Mouse (Mus musculus): ENCODE measurements around the gene Myh9.
"Not testable (repeated sequence)": the region's sequence is repeated elsewhere in the genome, so short reads cannot be mapped to it uniquely, and the experiment has no call there.

The Myh9 gene

GRCm38 (mm10) chr15:77867231-77867968, 25.4 kb upstream of the Myh9 start:
- not testable (repeated sequence) for DNase-seq (ENCODE audit: low read depth, low spot score)

DNA sequence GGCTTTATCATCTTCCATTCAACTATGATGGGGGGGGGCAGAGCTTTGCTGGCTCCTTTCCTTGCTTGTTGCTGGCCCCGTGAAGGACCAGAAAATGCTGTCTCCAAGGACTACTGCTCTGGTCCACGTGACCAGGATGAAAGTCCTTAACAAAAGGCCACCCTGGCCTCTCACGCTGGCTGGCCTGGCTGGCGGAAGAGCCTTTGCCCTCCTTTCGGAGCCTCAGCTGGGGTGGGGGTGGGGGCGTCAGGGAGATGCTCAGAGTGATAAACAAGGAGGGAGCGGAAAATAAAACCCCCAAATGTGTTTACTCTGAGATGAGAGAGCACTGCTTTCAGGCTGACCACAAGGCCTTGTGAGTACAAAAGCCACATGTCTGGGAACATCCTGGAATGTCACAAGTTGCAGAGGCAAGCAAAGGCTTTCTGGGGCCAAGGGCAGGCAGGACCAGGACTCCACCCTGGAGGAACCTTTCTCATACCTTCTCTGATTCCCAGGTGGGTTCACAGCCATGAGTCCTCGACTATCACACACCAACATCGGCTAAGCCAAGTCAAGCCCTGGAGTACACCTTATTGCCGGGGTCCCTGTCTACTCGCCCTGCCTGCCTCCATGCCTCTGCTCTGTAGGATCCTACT, 24.7 kb upstream of the Myh9 start:
- DNase-seq (ENCODE audit: low read depth, low spot score): no peak

GRCm38 (mm10) chr15:77864063-77864758, 22.2 kb upstream of the Myh9 start:
- no peak for DNase-seq (ENCODE audit: low read depth, low spot score)

DNA sequence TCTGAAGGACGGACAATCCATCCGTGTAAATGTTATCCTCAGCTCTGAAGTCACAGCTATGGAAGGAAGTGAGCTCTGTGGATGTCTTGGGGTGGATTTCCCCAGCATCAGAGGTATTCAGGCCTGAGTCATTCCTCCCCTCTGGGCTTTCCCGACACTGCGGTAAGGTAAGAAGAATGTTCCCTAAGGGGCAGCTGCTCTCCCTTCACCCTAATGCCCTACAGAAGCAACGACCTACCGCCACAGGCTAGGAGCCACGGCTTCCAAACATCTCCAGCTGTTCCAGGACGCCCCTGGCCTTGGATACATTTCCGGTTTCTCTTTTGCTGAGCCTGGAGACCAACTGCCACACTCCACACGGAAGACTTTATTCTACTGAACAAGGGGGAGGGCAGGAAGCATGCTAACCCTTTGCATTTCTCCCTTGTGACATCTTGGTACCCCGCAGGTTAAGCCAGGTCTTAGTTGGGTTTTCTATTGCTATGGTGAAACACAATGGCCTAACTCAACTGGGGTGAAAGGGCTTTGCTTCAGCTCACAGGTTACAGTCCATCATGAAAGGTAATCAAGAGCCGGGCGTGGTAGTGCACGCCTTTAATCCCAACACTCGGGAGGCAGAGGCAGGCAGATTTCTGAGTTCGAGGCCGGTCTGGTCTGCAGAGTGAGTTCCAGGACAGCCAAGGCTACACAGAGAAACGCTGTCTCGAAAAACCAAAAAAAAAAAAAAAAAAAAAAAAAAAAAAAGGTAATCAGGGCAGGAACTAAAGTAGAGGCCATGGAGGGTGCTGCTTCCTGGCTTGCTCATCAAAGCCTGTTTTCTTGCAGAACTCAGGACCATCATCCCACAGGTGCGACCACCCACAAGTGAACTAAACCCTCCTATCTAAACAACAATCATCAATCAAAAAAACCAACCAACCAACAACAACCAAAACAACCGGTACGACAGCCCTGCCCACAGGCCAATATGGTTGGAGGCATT, 21.3 kb upstream of the Myh9 start:
- no peak for DNase-seq (ENCODE audit: low read depth, low spot score)

DNA sequence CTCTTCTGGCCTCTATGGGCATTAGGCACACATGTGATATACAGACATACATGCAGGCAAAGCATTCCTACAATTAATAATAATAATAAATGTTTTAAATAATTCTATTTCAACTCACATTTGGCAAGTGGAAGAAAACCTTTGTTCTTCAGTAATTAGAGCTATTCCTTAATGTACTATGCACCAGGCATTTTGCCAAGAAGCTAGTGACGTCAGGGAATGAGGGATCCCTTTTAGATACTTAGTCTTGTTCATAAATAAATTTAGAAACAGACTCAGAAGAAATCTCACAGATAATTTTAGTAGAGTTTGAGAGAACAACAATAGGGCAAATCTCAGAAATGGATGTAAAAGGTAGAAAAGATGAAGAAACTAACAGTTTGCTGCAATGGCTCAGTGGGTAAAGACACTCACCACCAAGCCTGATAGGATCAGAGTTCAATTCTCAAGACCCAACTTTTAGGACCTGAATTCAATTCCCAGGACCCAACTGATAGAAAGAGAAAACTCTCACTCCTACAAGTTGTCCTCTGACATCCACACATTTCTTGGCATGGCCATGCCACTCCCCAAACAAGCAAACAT, 18.2 kb upstream of the Myh9 start:
- no peak for DNase-seq (ENCODE audit: low read depth, low spot score)

DNA sequence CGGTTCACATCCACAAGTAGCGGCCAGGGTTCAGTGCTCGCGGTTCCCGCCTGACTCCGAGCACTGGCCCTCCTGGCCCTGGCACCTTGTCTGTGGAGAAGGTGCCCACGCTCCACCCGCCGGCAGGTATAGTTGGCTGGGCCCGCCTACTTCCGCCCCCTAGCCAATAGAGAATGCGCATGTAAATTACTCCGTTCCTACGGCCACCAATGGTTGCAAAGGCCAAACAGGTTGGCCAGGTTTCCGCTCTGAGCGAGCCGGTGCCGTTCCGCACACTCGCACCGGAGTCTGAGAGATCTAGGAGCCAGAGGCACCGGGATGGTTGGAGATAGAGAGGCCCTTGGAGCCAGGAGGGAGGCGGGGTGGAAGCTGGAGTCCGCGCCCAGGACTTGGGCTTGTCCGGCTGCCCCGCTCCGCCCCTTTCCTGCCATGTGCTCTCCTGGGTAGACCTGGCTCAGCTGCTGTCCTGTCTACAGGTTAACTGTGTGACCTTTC, 15.7 kb upstream of the Myh9 start:
- DNase-seq (ENCODE audit: low read depth, low spot score): no peak

DNA sequence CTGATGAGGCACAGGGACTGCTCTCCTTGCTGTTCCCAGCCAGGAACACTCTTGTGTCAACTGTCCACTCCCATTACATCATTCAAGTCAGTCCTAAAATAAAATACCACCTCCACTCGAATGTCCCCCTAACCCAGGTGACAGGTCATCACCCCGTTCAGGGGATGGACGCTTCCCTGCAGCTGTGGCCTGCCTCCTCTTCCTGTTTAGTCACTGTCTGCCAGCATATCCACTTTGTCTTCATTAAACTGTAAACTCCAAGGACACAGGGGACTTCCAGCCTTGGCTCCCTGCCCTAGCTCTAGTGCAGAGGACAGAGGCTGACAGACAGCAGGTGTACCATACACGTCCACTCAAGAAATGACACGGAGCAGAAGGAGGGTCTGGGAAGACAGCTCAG, 14.6 kb upstream of the Myh9 start:
- DNase-seq (ENCODE audit: low read depth, low spot score): no peak

- DNase-seq (ENCODE audit: low read depth, low spot score): no peak
Observed at GRCm38 (mm10) chr15:77855301-77855700, 13.3 kb upstream of the Myh9 start.

DNA sequence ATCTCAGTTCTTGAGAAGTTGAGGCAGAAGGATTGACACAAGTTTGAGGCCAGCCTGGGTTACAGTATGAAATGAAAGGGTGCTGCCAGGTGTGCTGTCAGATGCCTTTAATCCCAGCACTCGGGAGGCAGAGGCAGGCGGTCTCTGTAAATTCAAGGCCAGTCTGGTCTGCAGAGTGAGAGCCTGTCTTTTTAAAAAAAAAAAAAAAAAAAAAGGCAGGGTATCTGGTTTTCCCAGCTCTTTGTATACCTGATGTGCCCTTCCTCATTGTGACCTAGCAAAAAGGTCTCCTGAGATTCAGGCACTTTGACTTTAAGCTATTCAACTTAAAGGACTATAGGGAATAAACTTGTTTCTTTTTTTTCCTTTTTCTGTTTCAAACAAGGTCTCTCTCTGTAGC, 10.0 kb upstream of the Myh9 start:
- no peak for DNase-seq (ENCODE audit: low read depth, low spot score)

- DNase-seq (ENCODE audit: low read depth, low spot score): no peak
Observed at GRCm38 (mm10) chr15:77851136-77851535, 9.2 kb upstream of the Myh9 start.

- no peak for DNase-seq (ENCODE audit: low read depth, low spot score)
Observed at GRCm38 (mm10) chr15:77849572-77850229, 7.7 kb upstream of the Myh9 start.

GRCm38 (mm10) chr15:77849039-77849436, 7.1 kb upstream of the Myh9 start:
- DNase-seq (ENCODE audit: low read depth, low spot score): no peak

DNA sequence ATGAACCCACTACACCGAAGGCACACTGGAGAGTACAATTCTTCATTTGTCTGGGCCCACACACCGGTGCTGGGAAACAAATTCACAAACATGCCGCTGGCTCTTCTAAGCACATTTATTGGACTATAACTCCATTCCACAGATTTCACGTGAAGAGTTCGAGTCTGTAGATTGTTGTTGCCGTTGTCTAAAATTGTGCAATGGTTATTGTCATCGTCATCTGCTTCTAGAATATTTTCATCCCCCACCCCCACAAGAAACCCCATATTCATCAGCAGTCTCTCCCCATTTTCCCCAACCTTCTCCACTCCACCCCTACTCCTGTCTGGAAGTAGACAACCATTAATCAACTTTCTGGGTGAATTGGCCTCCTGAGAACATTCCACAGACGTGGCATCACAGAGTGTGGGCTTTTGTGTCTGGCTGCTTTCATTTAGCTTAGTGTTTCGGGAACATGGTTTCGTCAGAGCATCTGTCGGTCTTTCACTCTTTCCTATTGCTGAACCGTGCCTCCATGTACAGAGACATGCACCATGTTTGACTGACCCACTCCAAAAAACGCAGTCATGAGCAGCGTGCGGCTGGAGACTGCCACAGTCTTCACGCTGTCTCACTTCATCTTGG, 6.6 kb upstream of the Myh9 start:
- DNase-seq (ENCODE audit: low read depth, low spot score): no peak

DNA sequence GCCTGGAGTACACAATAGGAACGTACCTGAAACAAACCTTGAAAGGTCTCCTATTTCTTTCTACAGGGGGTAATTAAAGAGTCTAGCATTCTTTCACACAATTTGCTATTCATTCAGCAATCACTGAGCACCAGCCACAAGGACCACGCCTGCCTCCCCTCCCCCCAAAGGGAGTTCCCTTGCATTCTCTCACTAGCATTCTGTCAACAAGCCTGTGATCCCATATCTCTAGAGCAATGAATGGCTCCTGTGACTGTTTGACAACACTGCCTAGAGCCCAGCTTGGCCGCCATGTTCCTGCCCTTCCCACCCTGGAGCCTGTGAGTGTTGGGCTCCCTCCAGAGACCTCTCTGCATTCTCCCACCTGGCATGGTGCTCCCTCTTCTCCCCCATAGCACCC, 5.9 kb upstream of the Myh9 start:
- no peak for DNase-seq (ENCODE audit: low read depth, low spot score)

GRCm38 (mm10) chr15:77847108-77847507, 5.1 kb upstream of the Myh9 start:
- no peak for DNase-seq (ENCODE audit: low read depth, low spot score)

DNA sequence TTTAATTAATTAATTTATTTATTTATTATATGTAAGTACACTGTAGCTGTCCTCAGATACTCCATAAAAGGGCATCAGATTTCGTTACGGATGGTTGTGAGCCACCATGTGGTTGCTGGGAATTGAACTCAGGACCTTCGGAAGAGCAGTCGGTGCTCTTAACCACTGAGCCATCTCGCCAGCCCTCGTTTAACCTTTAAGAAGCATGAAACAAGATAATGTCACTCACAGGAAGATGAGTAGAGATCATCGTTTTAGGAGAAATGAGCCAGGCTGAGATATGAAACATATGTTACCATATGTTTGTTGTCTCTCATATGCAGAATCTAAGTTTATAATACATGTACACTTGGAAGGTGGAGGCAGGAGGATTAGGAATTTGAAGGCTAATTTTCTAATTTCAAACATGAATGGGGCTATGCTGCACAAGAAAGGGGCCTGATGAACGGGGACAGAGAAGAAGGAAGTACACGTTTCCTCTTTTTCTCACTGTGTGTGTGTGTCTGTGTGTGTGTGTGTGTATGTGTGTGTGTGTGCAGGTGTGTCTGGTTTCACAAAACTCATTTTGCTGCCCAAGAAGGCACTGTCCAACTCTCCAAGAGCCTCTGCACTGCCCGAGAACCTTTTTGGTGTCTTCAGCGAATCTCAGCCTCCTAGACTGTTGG, 4.1 kb upstream of the Myh9 start:
- not testable (repeated sequence) for DNase-seq (ENCODE audit: low read depth, low spot score)

DNA sequence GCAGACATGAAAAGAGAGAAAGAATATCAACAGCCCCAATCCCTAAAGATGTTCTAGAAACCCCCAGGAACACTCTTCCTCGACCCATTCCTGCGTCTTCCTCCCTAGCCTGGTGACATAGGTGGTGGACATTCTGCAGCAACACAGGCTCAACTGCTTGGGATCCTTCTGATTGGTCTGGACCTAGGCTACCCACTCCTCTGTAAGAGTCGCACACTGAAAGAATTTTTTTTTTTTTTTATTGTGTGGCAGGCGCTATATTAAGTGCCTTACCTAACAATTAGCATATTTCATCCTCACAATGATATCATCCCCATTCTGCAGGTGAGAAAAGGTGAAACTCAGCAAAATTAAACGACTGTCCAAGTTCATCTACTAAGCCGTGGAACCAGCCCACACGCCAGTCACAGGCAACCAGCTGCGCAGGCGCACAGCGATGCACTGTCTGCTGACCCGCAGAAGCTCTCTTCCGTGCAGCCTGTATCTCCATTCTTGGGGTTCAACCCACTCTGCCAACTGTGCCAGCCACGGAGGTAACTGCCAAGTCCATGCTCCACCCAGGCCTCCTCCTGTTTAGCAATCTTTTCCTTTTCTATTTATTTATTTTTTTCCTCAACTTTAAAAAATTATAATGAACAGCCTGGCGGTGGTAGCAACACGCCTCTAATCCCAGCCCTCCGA, 3.1 kb upstream of the Myh9 start:
- no peak for DNase-seq (ENCODE audit: low read depth, low spot score)

DNA sequence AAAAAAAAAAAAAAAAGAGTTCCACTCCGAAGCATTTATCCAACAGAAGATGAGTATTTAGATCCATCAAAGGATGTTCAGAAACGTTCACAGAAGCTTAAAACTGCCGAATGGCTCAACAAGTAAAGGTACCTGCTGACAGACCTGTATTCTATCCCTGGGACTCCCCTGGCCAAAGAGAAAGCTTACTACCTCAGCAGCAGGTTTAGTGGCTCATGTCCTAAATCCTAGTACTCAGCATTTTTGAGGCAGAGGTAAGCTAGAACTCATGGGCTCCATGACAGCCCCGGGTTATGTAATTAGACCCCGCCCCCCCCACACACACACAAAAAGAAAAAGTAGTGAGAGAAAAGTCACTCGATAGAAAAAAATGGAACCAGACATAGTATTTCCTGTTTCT, 2.1 kb upstream of the Myh9 start:
- no peak for DNase-seq (ENCODE audit: low read depth, low spot score)

- DNase-seq (ENCODE audit: low read depth, low spot score): not testable (repeated sequence)
Observed at GRCm38 (mm10) chr15:77843494-77844041, 1.6 kb upstream of the Myh9 start.

Data from c-Kit-negative CD71-positive TER-119-positive erythroid progenitor cells, embryonic 14.5 days (primary cell).